Mouse (Mus musculus) ovary, postnatal 36 days (tissue): ENCODE results near the gene Eri3.

Experiments
- DNase-seq: peaks from one replicate; pipeline ENCODE4 v3.0.0; 2022; ENCODE audit warnings: low spot score, mixed read lengths

Eri3 gene

DNA sequence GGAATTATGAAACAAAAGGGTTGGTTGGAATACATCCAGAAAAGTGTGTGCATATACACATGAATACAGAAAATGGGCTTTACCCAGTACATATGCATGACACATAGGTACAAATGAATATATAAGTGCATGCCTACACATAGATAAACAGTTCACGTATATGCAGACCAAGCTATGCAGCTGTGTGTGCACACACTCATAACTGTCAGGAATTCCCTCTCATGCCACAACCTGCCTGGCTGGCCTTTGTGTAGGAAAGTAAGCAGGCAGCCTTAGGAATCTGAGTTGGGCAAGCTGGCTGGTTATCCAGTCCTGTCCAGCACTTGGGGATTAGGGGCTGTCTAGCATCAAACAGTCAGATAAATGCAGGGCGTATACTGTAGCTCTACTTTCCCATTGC lies 72.9 kb downstream of the Eri3 start:
- no peak for DNase-seq

DNA sequence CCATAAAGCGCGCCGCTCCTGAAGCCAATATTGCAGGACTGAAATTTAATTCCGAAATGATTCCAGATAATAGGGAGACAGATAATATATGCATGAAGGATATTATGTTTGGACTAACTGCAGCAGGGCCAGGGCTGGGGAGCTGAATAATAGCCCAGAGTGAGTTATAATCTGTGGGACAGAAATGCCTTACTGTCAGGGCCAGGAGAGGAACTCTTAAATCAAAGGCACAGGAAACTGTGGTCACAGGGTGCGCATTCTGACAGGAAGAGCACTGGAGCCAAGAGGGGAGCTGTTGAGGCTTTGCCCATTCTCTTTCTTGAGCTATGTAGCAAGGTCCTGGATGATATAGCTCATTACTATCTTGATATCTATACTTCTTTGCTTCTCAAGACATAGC lies 74.5 kb downstream of the Eri3 start:
- DNase-seq: no peak

DNA sequence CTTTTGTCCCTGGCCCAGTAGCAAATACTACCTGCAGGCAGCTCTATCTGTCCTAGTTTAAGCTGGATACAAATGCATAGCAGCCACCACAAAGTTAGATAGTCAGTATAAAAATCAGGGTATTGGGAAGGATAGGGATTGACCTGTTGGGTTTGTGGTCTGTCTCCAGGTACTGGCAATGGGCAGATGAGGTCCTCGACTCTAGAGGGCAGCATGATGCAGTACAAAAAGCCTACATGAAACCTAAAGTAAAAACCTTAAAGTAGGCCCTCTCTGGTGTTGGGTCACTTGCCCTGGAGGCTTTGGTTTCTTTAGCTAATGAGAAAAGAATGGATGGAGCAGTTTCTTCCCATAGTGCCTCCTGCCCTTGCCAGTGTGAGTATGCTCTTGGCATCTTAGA lies 78.3 kb downstream of the Eri3 start:
- no peak for DNase-seq

DNA sequence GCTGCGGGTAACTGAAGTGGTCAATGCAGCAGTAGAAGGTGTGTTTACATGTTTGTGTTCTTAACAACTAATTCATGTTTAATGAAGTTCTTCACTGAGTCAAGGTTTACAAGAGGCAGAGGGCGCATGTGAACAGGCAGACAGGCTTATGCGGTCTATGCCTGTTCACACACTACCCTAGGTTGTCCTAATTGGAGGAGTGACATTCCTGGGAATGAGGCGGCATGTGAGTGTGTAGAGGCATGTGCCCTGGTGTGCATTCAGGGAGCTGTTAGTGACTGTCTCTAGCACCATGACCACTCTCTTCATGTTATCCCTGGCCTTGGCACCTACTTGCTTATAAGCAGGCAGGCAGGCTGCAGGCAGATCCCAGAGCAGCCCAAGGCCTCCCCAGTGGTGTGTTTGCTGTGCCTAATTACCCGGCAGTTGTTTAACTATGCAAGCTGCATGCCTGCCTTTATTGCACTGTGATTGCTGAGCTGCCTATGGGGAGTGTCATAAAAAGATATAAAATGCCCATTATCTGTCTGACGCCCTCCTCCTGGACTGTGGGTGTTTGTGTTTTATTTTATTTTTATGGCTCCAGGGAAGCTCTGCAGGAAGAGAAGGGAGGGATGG lies 80.0 kb downstream of the Eri3 start:
- DNase-seq: no peak

DNA sequence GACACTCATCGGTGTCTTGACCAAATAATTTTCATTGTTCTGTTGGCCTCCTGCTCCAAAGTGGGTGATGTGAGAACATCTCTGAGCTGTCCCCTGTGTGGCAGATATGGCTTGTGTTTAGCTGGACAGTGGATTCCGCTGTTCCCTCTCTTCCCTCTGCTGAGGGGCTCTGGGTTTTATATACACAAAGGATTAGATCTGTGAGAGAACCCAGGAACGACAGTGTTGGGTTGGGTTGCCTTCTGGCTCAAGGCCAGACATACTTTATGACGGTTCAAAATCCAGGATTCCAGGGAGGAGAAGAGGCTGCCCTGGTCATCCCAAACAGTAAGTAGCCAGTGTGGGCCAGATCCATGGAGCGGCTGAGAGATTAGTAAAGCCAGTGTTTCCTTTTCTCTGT lies 83.4 kb downstream of the Eri3 start:
- no peak for DNase-seq

DNA sequence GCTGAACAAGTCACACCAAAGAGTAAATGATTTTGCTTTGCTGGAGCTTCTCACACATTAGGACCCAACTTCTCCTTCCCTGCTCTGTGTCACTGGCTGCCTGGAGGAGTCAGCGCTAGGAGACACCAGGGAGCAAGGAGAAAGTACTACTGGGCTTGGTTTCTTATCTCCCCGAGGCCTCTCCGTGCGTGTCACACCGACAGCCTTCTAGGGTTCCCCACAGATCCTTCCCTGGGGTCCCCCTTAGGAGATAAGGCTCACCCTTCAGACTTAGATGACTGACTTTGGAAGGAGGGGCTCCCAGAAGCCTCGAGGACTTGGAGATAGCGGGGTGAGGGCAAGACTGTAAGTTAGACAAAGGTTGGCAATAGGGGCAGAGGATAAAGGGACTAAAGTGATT lies 84.5 kb downstream of the Eri3 start:
- DNase-seq: no peak

DNA sequence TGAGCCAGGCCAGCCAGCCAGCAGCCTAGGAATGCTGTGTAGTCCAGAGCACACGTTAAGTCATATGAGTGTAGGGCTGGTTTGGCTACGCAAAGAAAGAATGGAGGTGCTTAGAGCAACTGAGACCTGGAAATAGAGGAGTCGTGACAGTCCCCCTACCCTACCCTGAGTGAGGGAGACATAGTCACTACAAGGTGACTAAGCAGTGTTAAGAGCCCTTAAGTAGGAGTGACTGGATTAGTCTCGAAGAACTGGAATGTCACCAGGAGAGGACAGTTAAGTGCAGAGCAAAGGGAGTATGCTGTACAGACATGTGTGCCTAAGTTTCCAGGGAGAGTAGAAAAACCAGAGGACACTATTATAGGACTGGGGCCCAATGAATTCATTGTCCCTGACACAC lies 86.0 kb downstream of the Eri3 start:
- DNase-seq: no peak

DNA sequence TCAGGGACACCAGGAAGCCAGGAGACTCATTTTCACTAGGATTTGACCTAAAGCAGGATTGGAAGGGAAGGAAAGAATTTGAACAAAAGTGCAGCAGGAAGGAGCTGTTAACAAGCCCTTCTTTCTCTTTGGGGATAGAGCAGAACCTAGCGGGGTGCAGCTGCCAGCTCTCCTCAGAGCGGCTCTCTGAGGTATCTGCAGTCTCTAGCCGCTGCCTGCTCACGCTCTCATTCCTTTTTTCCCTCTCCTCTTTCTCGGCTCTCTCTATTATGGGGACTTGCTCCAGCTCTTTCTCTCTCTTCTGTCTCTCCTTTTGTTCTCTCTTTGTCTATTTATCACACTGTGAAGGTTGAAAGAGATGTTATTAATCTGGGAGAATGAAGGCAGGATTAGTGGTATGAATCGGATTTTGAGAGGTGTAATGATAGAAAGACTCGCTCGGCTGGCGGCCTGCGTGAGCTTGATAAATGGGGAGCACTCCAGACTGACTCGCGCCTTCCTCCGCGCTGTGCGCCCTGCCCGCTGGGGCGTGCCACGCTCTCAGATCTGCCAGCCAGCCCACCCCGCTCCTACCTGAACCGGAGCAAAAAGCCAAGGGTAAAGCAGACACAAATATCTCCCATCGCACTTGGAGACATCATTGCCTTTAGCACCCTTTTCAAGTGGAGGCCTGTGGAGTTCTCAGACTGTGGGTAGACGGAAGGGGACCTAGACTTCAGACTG lies 86.9 kb downstream of the Eri3 start:
- no peak for DNase-seq

DNA sequence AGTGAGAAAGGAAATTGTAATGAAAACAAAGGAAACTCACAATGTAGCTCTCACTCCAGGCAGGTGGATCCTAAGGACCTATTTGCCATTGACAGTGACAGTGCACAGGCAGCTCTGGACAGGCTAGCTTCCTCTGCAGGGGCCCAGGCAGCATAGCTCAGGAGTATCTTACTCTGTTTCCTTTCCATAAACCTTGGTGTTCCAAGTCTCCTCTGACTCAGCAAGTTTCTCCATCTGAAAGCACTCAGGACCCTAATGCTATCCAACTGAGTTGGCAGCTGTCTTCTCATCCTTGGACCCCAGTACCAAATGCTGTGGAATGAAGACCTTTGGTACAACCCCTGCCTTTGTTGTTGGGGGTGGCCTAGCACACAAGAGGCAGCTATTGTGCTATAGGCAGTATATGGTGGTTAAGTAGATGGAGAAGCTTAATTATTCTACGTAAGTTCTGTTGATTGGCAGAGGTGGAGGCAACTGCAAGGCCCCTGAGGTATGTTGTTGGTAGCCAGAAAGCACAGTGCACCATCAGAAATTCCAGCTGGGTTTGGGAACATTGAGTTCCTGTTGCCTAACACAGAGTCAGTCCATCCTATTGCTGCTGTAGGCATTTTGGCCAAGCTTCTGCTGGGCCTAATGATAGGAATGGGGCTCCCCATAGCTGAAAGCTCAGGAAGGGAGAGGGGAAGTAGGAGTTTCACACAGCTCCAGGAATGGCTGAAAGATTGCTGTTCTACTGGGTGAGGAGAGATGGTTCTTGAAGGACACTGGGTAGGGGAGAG lies 90.9 kb downstream of the Eri3 start:
- no peak for DNase-seq

DNA sequence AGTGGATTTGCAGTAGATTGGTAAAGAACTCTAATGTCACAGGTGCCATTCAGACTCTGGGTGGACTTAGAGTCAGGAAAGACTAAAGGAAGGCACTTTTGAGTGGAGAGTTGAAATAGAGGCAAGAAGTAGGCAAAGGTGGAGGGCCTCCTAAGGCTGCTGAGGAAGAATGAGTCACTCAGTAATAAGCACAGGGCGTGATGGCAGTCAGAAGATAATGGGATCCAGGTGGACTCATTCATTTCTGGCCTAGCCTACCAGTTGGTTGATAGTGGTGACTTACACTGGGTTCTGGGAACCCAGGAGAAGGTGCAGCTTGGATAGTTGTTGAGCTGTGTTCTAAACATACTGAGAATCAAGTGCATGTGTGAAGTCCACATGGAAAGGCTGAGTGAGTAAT lies 91.6 kb downstream of the Eri3 start:
- DNase-seq: no peak

DNA sequence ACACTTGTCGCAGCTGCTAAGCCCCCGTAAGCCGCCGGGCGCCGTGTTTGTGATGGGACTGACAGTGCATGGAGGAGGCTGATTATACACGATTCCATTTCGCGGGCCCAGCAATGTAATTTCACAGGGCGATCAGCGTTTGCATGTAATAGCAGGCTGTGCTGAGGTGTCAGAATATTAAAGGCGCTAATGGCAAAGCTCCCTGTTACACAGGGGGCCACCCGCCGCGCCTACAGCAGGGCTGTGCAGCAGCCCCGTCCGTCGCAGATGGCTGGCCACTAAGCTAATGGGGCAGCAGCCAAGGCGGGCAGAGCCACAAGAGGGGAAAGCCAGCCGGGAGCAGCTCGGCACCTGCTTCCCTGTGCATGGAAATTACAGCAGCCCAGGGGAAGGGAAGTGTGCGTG lies 94.9 kb downstream of the Eri3 start:
- no peak for DNase-seq

DNA sequence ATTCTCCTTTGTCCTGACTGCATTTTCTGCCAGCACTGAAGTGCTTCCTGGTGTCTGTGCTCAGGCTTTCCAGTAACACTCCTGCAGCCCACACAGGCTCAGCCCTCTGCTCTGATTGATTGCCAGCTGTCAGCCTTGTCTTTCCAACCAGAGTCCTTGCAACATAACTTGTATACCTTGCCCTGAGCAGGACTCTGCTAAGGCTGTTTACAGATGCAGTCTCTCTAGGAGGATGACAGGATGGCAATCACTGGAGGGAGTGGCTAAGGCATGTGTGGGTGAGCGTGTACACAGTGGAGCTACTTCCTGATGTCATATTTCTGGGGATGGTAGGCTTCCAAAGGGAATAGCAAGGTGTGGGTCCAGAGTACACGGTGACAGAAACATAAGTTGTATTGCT lies 95.7 kb downstream of the Eri3 start:
- DNase-seq: no peak

DNA sequence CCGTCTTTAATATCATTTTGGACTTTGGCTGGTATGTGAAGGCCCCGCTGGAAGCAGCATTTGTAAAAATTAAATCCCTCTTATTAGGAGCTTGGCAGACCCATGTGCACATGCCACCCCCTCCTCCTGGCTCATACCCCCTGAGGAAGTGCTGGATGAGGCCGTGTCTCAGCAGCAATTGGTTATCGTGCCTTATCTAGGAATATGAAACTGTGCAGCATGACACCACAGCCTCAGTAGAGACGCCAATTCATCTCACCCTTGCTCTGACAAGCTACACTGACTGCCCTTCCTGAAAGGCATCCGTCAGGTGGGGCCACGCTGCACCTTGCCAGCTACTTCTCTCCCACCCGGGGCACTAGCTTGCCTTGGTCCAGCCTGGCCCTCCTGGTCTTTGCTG lies 96.3 kb downstream of the Eri3 start:
- DNase-seq: no peak

DNA sequence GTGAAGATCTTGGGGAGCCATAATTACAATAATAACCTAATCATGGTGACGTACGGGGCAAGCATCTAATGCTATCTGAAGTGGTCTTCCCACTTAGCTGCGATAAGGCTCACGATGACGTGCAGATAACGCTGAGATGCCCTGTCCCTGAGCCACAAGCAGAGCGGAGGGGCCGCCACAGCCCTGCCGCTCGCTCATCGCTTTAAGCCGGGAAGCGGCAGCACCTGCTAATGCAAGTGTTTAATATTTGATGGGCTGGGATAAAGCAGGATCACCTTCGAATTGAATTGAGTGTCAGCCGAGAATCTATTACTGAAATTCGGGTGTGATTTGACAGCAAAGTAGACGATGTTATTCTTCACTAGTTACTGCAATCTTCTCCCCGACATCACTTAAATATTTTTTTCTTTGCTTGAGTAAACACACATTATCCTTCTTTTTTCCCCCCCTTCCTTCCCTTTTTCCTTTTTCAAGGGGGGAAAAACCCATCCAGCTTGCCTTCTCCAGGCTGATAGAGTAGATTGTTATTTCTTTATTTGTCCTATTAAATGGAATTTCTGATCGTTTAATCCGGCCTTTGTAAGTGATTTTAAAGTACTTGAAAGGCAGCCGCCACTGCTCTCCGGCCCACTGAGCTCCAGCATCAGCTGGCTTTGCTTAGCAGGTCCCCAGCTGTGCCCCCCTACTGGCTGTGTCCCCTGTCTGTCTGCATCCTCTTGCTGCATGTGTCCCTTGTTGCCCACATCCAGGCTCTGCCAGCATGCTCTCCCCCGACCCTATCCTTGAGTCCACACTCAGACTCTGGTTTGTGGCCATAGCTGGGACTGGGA lies 97.0 kb downstream of the Eri3 start:
- no peak for DNase-seq

DNA sequence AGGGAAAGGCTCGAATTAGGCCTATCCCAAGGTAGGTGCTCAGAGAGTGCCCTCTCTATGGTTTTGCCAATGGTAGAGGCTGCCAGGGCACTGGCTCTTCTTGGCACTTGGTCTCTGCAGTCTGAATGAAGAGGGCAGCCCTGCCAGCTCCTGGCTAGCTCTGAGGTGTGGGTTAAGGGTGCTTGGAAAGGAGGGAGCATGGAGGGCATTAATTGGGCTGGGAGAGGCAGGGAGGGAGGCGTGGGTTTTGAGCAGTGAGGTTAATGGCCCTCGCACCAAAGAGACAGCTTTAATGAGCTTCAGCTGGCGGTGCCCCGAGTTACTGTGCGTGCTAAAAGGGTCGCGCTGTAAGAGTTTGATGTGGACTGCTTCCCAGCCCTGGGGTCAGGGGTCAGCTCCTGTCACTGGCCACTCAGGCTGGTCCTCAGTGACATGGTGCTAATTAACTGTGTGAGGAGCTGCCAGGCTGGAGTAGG lies 101.5 kb downstream of the Eri3 start:
- no peak for DNase-seq

DNA sequence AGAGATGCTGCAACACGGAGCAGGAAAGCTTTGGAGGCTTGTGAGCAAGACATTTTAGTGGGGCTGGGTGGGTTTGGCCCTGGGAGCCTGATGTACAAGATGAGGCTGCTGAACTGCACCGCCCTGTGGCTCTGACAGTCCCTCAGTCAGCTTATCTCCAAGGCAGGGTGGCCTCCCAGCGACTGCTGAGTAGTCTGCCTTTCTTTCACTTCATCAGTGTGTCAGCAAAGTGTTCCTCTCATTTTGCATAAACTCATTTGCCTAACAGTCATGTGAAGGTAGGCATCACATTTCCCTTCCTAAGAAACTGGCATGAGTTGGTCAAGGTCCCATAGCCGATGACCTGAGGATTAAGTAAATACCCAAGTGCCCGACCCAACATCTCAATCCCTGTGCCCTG lies 102.6 kb downstream of the Eri3 start:
- no peak for DNase-seq

DNA sequence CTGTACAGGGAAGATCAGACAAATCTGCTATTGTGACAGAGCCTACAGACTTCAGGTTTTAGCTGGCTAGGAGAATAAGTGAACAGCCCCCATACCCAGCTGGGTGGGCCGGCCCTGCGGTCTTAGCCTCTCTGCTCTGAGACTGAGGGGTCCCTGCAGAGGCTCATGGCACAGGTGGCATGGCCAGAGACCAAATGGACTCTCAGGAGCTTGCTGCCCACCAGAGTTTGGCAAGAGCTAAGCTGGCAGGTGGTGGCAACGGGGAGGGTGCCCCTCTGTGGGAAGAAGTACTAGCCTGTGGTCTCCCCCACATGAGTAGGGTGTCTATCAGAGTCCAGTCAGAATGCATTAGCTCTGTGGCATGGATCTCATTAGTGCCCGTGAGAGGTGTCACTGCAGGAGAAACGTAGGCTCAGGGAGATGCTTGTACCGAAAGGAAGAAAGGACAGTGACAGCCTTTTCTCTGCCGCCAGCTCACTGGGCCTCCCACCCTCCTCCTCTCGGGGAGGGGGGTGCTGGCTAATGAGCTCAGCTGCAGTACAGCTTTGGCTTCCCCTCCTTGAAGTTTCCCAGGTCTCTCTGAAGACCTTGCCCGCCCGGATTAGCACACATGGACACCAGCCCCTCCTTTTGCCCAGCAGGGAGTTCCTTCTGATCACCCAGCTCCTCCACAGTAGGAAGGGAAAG lies 104.0 kb downstream of the Eri3 start:
- no peak for DNase-seq

DNA sequence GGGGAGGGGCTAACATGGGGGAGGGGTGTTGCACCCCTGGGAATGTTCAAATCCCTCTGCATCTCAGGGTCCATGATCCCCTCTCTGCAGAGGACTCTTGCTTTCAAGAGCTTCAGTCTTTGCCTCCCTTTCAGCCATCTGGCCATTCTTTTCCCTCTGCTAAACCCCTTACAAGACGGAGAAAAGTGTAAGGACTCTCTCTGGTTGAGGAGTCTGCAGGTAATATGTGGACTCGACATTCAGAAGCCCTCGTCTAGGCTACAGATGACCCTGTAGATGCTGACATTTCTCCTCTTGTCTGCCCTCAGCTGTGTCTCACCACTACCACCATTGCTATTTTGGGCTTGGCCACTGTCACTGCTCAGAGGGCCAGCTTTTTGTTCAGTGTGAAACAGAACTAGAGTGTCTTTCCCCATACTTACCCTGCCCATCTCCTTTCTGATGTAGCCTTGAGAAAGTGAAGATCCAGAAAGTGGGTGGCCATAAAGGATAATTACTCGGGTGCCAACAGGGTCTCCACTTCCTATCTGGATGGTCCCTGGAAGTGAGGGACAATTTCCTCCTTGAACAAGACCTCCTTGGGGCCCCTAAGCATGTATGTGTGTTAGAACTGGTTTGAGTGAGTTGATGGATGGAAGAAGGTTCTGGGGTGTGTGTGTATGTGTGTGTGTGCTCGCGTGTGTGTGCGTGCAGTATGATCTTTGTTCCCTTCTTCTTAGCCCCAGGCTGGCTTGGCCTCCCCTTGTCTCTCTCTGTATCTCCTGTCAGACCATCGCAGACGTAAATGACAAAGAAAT lies 104.7 kb downstream of the Eri3 start:
- no peak for DNase-seq

DNA sequence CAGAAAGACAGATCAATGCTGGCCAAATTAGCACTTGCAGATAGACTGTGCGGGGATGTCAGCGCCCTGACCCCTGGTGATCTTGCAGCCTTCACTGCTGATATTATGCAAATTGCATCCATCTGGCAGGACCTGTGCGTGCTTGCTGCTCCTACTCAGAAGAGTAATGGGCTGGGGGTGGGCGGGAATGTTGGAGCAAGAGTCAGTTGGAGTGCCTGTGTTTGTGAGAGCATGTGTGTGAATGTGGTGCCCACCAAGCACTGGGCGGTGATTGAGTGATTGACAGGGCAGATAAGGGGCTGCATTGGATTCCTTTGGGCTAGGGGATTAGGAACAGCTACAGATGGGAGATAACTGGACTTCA lies 105.3 kb downstream of the Eri3 start:
- no peak for DNase-seq

DNA sequence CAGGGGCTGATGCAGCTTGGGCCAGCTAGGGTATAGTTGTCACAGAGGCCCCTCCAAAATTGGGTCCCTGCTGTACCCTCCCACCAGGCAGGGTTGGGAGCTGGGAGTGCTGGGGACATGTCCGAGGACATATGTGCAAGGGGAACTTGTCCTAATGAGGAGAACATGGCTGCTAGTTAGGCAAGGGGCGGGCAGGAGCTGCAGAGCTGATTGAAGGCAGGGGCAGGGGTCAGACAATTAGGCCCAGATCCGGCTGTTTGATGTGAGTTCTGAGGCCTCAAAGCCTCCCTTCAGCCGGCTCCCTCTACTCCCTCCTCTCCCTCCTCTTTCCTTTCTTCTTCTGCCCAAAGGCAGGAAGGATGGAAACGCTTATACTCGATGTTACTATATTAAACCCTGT lies 106.8 kb downstream of the Eri3 start:
- no peak for DNase-seq

DNA sequence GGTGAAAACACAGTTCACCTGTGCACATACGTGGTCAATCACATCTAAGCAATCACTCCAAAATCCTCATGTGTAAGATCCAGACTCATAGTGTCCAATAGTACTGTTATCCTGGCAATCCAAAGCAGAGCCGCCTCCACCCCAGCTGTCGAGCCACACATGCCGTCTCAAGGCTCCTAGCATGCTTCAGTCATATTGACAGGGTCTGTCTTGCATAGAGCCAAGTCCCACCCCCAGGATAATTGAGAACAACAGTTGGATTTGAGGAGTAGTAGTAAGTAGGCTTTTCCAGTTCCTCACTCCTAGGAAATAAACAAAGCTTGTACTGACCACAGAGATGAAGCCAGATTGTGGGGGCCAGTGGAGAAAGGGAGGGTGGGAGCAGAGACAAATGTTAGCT lies 107.5 kb downstream of the Eri3 start:
- no peak for DNase-seq
